Mouse (Mus musculus): ENCODE data around the gene Kcnk6.
"Not testable (repeated sequence)": the region's sequence is repeated elsewhere in the genome, so short reads cannot be mapped to it uniquely, and the experiment has no call there.

Gene Kcnk6

GRCm38 (mm10) chr7:29247706-29248105 lies 15.4 kb upstream of the Kcnk6 start:
- intact Hi-C loops (cut with DNase I): loop anchor here (5.0 kb wide), 2 partner anchors 50 to 65 kb away; partner anchors contain the start of gene Psmd8

DNA sequence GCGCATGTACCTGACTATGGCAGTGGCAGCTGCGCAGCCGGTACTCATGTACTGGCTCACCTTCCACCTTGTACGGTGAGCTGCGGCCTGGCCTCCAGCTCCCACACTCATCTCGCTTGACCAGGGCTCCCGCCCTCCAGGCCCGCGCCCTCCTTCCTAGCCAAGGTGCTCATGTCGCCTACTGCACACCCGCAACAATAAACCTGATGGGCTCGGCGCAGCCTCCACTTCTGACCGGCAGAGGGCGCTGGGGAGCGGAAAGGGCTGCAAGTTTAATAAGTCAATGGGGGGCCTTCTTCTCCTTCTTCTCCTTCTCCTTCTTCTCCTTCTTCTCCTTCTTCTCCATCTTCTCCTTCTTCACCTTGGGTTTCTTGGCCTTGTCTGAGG lies 15.0 kb upstream of the Kcnk6 start:
- intact Hi-C loops (cut with DNase I): loop anchor here (5.0 kb wide), 2 partner anchors 50 to 65 kb away; partner anchors contain the start of gene Psmd8

- intact Hi-C loops (cut with DNase I): loop anchor here (5.0 kb wide), 2 partner anchors 51 to 64 kb away; partner anchors contain the start of gene Psmd8
Observed at GRCm38 (mm10) chr7:29246619-29247313, 14.5 kb upstream of the Kcnk6 start.

DNA sequence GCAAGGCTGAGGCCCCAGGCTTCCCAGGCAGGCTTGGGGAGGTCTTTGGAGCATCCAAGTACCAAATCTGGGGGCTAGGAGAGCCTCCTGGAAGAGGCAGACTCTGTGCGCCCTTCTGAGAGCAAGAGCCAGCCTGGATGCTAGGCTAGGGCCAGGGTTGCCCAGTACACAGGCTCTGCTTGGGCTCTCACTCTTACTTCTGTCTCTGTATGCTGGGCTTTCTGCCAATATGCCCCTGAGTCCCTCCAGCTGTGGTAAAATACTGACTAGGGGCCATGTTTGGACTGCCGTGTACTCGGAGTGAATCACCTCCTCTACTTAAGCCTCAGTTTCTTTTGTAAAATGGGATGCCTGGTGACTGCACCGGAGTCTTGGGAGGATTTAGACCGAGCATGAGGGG lies 13.7 kb upstream of the Kcnk6 start:
- intact Hi-C loops (cut with DNase I): loop anchor here (5.0 kb wide), 2 partner anchors 51 to 64 kb away; partner anchors contain the start of gene Psmd8

DNA sequence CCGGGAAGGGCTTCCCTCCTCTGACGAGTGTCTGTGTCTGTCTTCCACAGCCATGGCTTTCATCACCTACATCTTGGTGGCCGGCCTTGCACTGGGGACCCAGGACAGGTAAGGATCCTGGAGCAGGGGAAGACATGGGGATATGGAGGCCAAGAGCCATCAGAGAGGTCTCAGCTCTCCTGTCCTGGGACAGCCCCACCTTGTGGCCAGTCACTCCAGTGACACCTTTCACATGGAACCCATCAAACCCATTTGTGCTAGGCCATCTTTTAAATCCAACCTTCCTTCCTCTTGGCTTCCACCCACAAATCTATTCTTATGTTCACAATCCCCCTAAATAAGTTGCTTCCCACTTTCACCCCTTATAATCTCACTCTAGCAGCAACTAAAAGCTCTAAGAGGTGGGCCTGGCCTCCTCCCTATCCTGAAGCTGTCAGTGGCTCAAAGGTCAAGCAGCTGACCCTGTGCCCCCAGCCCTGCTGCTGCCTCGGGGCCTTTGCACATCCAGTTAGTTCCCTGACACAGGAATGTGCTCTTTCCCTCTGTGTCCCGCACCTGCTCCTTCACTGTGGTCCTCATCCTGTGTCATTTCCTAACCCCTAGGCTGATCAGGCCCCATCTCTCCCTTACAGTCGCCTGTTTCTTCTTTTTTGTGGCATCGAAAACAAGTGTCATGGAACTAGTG lies 12.6 kb upstream of the Kcnk6 start:
- intact Hi-C loops (cut with DNase I): loop anchor here (5.0 kb wide), 3 partner anchors 52 to 118 kb away; partner anchors contain the start of genes Psmd8 and Ryr1

GRCm38 (mm10) chr7:29238019-29238967 lies 6.0 kb upstream of the Kcnk6 start, which contains the start of gene Yif1b:
TSS of gene Yif1b (plus strand) at chr7:29238329.
- intact Hi-C loops (cut with DNase I): no loop called here

DNA sequence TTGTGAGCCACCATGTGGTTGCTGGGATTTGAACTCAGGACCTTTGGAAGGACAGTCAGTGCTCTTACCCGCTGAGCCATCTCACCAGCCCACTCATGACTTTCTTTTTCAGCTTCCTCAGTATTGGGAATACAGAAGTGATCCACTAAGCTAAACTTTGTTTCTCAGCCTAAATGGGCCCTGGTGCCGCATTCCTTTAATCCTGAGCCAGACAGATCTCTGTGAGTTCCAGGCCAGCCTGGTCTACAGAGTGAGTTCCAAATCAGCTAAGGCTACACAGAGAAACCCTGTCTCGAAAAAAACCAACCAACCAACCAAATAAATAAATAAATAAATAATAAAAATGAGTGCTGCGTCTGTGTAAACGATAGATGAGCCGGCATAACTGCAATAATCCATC lies 5.3 kb upstream of the Kcnk6 start:
- intact Hi-C loops (cut with DNase I): not testable (repeated sequence)

- intact Hi-C loops (cut with DNase I): no loop called here
Observed at GRCm38 (mm10) chr7:29236593-29236992, 4.3 kb upstream of the Kcnk6 start.

- intact Hi-C loops (cut with DNase I): no loop called here
Observed at GRCm38 (mm10) chr7:29234661-29235060, 2.3 kb upstream of the Kcnk6 start.

GRCm38 (mm10) chr7:29233745-29234144 lies 1.4 kb upstream of the Kcnk6 start:
- intact Hi-C loops (cut with DNase I): no loop called here

DNA sequence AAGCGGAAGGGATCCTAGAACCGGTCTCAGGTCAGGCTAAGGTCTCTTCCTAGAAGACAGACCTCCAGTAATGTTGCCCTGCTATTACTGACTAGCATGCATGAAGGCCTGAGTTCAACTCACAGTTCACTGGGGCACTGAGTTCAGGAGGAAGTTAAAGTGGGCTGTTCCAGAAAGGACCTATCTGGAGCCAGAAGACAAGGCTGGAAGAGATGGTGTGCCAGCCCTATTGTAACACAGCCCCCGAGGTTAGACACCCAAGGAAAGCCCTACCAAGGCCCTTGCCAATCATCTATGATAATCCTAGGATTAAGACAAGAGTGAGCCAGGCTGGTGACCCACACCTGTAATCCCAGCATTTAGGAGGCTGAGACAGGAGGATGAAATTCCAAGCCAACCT lies 798 bp downstream of the Kcnk6 start:
- intact Hi-C loops (cut with DNase I): no loop called here

GRCm38 (mm10) chr7:29230560-29230959 lies 1.8 kb downstream of the Kcnk6 start:
- intact Hi-C loops (cut with DNase I): no loop called here

DNA sequence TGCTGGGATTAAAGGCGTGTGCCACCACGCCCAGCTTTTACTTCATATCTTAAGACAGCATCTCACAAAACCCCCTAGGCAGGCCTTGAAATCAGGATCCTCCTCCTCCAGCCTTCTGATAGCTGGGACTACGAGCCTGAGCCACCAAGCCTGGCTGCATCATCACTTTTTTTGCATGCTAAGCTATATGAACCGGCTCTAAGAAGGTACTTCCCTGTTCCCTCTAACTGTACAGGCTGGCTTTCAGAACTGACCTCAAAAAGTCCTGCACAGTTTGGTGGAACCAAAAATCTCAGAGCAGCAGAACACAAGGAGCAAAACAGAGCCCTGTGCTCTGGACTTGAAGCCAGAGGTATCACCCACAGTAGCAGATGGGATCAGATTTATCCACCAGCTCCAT lies 4.1 kb downstream of the Kcnk6 start:
- intact Hi-C loops (cut with DNase I): no loop called here

DNA sequence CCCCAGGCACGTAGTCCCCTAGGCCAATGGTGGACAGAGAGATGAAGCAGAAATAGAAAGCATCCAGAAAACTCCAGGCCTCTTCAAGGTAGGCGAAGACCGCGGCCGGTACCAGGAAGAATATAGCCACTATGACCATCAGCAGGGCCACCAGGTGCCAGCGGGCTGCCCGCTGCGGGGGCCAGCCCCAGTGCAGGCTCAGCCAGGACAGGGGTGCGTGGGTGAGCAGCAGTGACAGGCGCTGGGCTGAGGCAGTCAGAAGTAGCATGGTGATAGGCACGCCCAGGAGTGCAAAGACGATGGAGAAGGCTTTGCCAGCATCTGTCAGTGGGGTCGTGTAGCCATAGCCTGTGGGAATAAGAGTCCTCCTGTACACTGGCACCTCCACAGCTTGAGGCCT lies 6.8 kb downstream of the Kcnk6 start:
- intact Hi-C loops (cut with DNase I): no loop called here

DNA sequence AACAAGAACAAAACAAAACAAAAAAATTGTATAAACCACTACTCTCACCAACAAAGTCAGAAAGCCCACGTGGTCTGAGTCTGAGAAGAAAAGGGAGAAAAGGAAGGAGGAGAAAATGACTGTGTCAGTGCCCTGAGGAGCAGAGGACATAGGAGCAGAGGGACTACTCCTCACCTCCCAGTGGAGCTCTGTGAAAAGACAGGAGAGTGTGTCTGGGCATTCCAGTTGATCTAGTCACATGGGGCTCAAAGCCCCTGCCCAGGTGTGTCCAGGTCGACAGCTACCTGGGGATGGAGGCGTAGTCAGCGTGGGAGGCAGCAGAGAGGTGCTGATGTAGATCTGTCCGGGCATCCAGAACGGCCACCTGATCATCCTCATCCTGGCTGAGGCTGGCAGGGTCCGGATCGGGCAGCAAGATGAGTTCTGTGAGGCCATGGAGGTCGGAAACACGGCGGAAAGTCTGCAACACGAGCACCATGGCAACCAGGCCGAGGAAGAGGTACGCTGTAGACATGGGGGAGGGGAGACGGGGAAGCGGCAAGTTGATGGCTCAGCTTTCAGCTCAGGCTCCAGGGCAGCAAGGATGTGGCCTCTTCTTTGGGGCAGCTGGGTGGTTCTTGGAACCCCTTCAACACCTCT lies 7.4 kb downstream of the Kcnk6 start:
- intact Hi-C loops (cut with DNase I): no loop called here

GRCm38 (mm10) chr7:29214846-29215245 lies 17.5 kb downstream of the Kcnk6 start:
- intact Hi-C loops (cut with DNase I): no loop called here

- intact Hi-C loops (cut with DNase I): no loop called here
Observed at GRCm38 (mm10) chr7:29214236-29214635, 18.1 kb downstream of the Kcnk6 start.

DNA sequence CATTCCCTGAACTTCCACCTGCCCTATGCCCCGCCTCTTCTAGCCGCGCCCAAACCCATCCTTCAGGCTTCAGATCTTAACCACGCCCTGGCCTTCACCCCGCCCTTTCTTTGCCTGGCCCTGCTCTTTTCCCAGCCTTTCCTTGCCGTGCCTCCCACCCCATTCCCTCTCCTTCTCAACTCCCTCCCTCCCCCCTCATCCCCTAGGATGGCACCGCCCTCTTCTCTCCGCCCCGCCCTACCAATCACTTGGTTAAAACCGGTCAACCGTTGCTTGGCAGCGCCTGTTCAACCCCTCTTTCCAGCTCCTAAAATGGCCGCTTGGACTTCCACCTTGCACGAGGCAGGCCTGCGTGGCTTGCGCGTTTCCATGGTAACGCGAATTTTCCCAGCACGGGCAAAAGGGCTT lies 18.6 kb downstream of the Kcnk6 start, which contains the start of gene Catsperg1:
Gene Catsperg1 (minus strand): TSS at position 361 of the 408 bp plus-strand sequence.
- intact Hi-C loops (cut with DNase I): no loop called here

GRCm38 (mm10) chr7:29212775-29213560 lies 19.3 kb downstream of the Kcnk6 start:
- intact Hi-C loops (cut with DNase I): not testable (repeated sequence)

DNA sequence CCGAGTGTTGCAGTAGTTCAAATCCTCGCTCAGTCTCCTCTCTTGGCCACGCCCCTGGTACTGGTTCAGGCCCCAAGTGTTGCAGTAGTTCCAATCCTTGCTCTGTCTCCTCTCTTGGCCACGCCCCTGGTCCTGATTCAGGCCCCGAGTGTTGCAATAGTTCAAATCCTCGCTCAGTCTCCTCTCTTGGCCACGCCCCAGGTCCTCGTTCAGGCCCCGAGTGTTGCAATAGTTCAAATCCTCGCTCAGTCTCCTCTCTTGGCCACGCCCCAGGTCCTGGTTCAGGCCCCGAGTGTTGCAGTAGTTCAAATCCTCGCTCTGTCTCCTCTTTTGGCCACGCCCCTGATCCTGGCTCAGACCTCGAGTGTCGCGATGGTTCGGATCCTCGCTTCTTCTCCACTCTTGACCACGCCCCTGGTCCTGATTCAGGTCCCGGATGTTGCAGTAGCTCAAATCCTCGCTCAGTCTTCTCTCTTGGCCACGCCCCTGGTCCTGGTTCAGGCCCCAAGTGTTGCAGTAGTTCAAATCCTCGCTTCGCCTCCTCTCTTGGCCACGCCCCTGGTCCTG lies 20.0 kb downstream of the Kcnk6 start:
- intact Hi-C loops (cut with DNase I): no loop called here

Data from adrenal gland (tissue).